Mouse (Mus musculus) C2C12 (cell line): Measurements from ENCODE around the gene Il1rl1. TPM values are rescaled to one million over a fixed set of nuclear protein-coding genes. Genes with fewer than 3 reads are reported as not detected.

Experiments
- H3K27me3 ChIP-seq: one replicate; pipeline ENCODE4 v1.6.1; 2011; ENCODE audit not compliant: control insufficient read depth, insufficient read depth, insufficient read length
- H3K36me3 ChIP-seq: one replicate; pipeline ENCODE4 v1.6.1; 2011; ENCODE audit not compliant: control insufficient read depth, insufficient read depth
- H3K4me3 ChIP-seq: one replicate; pipeline ENCODE4 v1.5.1; 2011; ENCODE audit warnings: mild to moderate bottlenecking, control low read depth; ENCODE audit not compliant: poor library complexity, insufficient read depth, severe bottlenecking
- H3K79me2 ChIP-seq: one replicate; pipeline ENCODE4 v1.6.1; 2011; ENCODE audit not compliant: control insufficient read depth, insufficient read depth
- H3K79me3 ChIP-seq: one replicate; pipeline ENCODE4 v1.6.1; 2011; ENCODE audit warnings: low read depth, control low read depth
- H3ac ChIP-seq: one replicate; pipeline ENCODE3; 2011; ENCODE audit warnings: low read depth; ENCODE audit not compliant: control insufficient read depth, insufficient read length
- CEBPB ChIP-seq: IDR thresholded peaks from one replicate; pipeline ENCODE4 v1.6.1; 2011; ENCODE audit warnings: low read depth, mild to moderate bottlenecking, control low read depth, moderate library complexity
- CTCF ChIP-seq: IDR thresholded peaks from one replicate; pipeline ENCODE4 v1.5.1; 2011; ENCODE audit not compliant: control insufficient read depth, insufficient read depth, insufficient read length
- FOSL1 ChIP-seq: IDR thresholded peaks from one replicate; pipeline ENCODE4 v1.8.0; 2011; ENCODE audit warnings: mild to moderate bottlenecking, low read length; ENCODE audit not compliant: poor library complexity, insufficient read depth, severe bottlenecking
- MAX ChIP-seq: IDR thresholded peaks from one replicate; pipeline ENCODE4 v1.6.1; 2011; ENCODE audit warnings: mild to moderate bottlenecking, control low read depth
- MYOD1 ChIP-seq: IDR thresholded peaks from one replicate; pipeline ENCODE4 v1.6.1; 2011; ENCODE audit warnings: low read depth; ENCODE audit not compliant: control insufficient read depth, insufficient read length
- MYOG ChIP-seq: IDR thresholded peaks from one replicate; pipeline ENCODE4 v1.6.1; 2011; ENCODE audit not compliant: control insufficient read depth, insufficient read length; ENCODE audit errors: extremely low read depth
- USF1 ChIP-seq: IDR thresholded peaks from one replicate; pipeline ENCODE4 v1.6.1; 2011; ENCODE audit warnings: low read depth, mild to moderate bottlenecking, control low read depth, moderate library complexity
- polyA plus RNA-seq: library from polyadenylated mRNA; unstranded; fragments of >200 nt; fragmentation: generic; extraction: Trizol; gene quantifications from one replicate; pipeline ENCODE4 v1.2.1, GENCODE M21; 2012; ENCODE audit warnings: missing spikeins

Il1rl1 gene
- polyA plus RNA-seq, 1 experiment: 0.13 TPM

GRCm38 (mm10) chr1:40414863-40415656 lies 14.3 kb upstream of the Il1rl1 start:
- no peaks in the 10 kb centered on the region for H3K79me3 ChIP-seq
- no peak for TF ChIP-seq USF1
- no peak for TF ChIP-seq MYOD1
- TF ChIP-seq MYOG: no peak
- no peak for TF ChIP-seq CTCF
- no peak for TF ChIP-seq FOSL1
- TF ChIP-seq CEBPB: no peak
- TF ChIP-seq MAX: no peak
- no peaks in the 10 kb centered on the region for H3K36me3 ChIP-seq
- no peak overlapping the region for H3ac ChIP-seq
- no peaks in the 10 kb centered on the region for H3K79me2 ChIP-seq
- no peak overlapping the region for H3K4me3 ChIP-seq
- no peaks in the 10 kb centered on the region for H3K27me3 ChIP-seq

GRCm38 (mm10) chr1:40417034-40417433 lies 12.3 kb upstream of the Il1rl1 start:
- TF ChIP-seq MAX (no peak), MYOG (no peak), FOSL1 (no peak), USF1 (no peak), MYOD1 (no peak), CTCF (no peak), CEBPB (no peak)
- no peaks in the 10 kb centered on the region for H3K79me2 ChIP-seq
- H3K79me3 ChIP-seq: no peaks in the 10 kb centered on the region
- H3K27me3 ChIP-seq: no peaks in the 10 kb centered on the region
- H3K4me3 ChIP-seq: no peak overlapping the region
- H3ac ChIP-seq: no peak overlapping the region
- no peaks in the 10 kb centered on the region for H3K36me3 ChIP-seq

- H3K36me3 ChIP-seq: no peaks in the 10 kb centered on the region
- H3K79me2 ChIP-seq: no peaks in the 10 kb centered on the region
- no peaks in the 10 kb centered on the region for H3K79me3 ChIP-seq
- TF ChIP-seq CTCF (no peak), USF1 (no peak), CEBPB (no peak), FOSL1 (no peak), MAX (no peak), MYOG (no peak)
- H3ac ChIP-seq: no peak overlapping the region
- H3K4me3 ChIP-seq: no peak overlapping the region
- H3K27me3 ChIP-seq: no peaks in the 10 kb centered on the region
These were observed 10.9 kb upstream of the Il1rl1 start for GRCm38 (mm10) chr1:40418512-40418911.

- Histone ChIP-seq H3K36me3 (no peaks in the 10 kb centered on the region), H3ac (no peak overlapping the region), H3K79me2 (no peaks in the 10 kb centered on the region), H3K4me3 (no peak overlapping the region), H3K27me3 (no peaks in the 10 kb centered on the region), H3K79me3 (no peaks in the 10 kb centered on the region)
- TF ChIP-seq MYOD1 (no peak), USF1 (no peak), CEBPB (no peak), MYOG (no peak)
These were observed 5.5 kb upstream of the Il1rl1 start for GRCm38 (mm10) chr1:40423892-40424291.

- Histone ChIP-seq H3ac (no peak overlapping the region), H3K36me3 (no peaks in the 10 kb centered on the region), H3K79me2 (no peaks in the 10 kb centered on the region), H3K27me3 (no peaks in the 10 kb centered on the region), H3K4me3 (no peak overlapping the region), H3K79me3 (no peaks in the 10 kb centered on the region)
- no peak for TF ChIP-seq MAX
- TF ChIP-seq MYOG: no peak
- no peak for TF ChIP-seq FOSL1
- no peak for TF ChIP-seq USF1
- TF ChIP-seq CTCF: no peak
- no peak for TF ChIP-seq MYOD1
- no peak for TF ChIP-seq CEBPB
These were observed 2.1 kb upstream of the Il1rl1 start for GRCm38 (mm10) chr1:40427270-40427669.

GRCm38 (mm10) chr1:40427901-40428300 lies 1.5 kb upstream of the Il1rl1 start:
- Histone ChIP-seq H3ac (no peak overlapping the region), H3K36me3 (no peaks in the 10 kb centered on the region), H3K79me2 (no peaks in the 10 kb centered on the region), H3K4me3 (no peak overlapping the region), H3K27me3 (no peaks in the 10 kb centered on the region), H3K79me3 (no peaks in the 10 kb centered on the region)
- no peak for TF ChIP-seq CEBPB
- TF ChIP-seq MYOD1: no peak
- TF ChIP-seq MAX: no peak
- TF ChIP-seq CTCF: no peak
- no peak for TF ChIP-seq USF1
- TF ChIP-seq FOSL1: no peak
- no peak for TF ChIP-seq MYOG
